Mouse (Mus musculus): Measurements from ENCODE around the gene Fam129c.

Gene Fam129c

GRCm38 (mm10) chr8:71574426-71574825 is 23.0 kb upstream of the Fam129c start:
- DNase-seq (ENCODE audit: low spot score in 2 of 2) = no peak

GRCm38 (mm10) chr8:71575020-71575419 is 22.4 kb upstream of the Fam129c start:
- DNase-seq (ENCODE audit: low spot score in 2 of 2) = no peak

- no peak for DNase-seq (ENCODE audit: low spot score in 2 of 2)
Observed at GRCm38 (mm10) chr8:71577856-71578387, 19.5 kb upstream of the Fam129c start.

- DNase-seq (ENCODE audit: low spot score in 2 of 2) = no peak
Observed at GRCm38 (mm10) chr8:71579009-71579408, 18.4 kb upstream of the Fam129c start.

GRCm38 (mm10) chr8:71579476-71579875 is 18.0 kb upstream of the Fam129c start:
- DNase-seq (ENCODE audit: low spot score in 2 of 2) = no peak

GRCm38 (mm10) chr8:71580201-71580600 is 17.2 kb upstream of the Fam129c start:
- DNase-seq (ENCODE audit: low spot score in 2 of 2) = no peak

GRCm38 (mm10) chr8:71586891-71587290 is 10.6 kb upstream of the Fam129c start:
- peak; percentile 46 to 76 for DNase-seq (ENCODE audit: low spot score in 2 of 2)

GRCm38 (mm10) chr8:71588762-71589161 is 8.7 kb upstream of the Fam129c start:
- DNase-seq (ENCODE audit: low spot score in 2 of 2) = no peak

GRCm38 (mm10) chr8:71591017-71591416 is 6.4 kb upstream of the Fam129c start:
- no peak for DNase-seq (ENCODE audit: low spot score in 2 of 2)

GRCm38 (mm10) chr8:71591471-71592373 is 5.7 kb upstream of the Fam129c start, which contains the start of gene Pgls:
Pgls (plus strand) TSS chr8:71592176.
- peak; percentile 85 to 92 for DNase-seq (ENCODE audit: low spot score in 2 of 2)

GRCm38 (mm10) chr8:71592374-71593170 is 4.9 kb upstream of the Fam129c start:
- peak in 1 of 2 experiments; percentile 76 for DNase-seq (ENCODE audit: low spot score in 2 of 2)

- no peak for DNase-seq (ENCODE audit: low spot score in 2 of 2)
Observed at GRCm38 (mm10) chr8:71593556-71594323, 3.7 kb upstream of the Fam129c start.

- DNase-seq (ENCODE audit: low spot score in 2 of 2) = no peak
Observed at GRCm38 (mm10) chr8:71594324-71594722, 3.1 kb upstream of the Fam129c start.

- DNase-seq (ENCODE audit: low spot score in 2 of 2) = peak; percentile 90 to 94
Observed at GRCm38 (mm10) chr8:71595862-71596261, 1.6 kb upstream of the Fam129c start.

- no peak for DNase-seq (ENCODE audit: low spot score in 2 of 2)
Observed at GRCm38 (mm10) chr8:71596384-71596783, 1.1 kb upstream of the Fam129c start.

- peak in 1 of 2 experiments; percentile 68 for DNase-seq (ENCODE audit: low spot score in 2 of 2)
Observed at GRCm38 (mm10) chr8:71596798-71597197, 650 bp upstream of the Fam129c start.

- no peak for DNase-seq (ENCODE audit: low spot score in 2 of 2)
Observed at GRCm38 (mm10) chr8:71598375-71598774, 927 bp downstream of the Fam129c start.

GRCm38 (mm10) chr8:71598841-71599240 is 1.4 kb downstream of the Fam129c start:
- no peak for DNase-seq (ENCODE audit: low spot score in 2 of 2)

- peak in 1 of 2 experiments; percentile 47 for DNase-seq (ENCODE audit: low spot score in 2 of 2)
Observed at GRCm38 (mm10) chr8:71601939-71602665, 4.7 kb downstream of the Fam129c start.

GRCm38 (mm10) chr8:71602666-71603334 is 5.4 kb downstream of the Fam129c start:
- DNase-seq (ENCODE audit: low spot score in 2 of 2) = no peak

Data from spleen, postnatal 10 days (tissue).